Mouse (Mus musculus): ENCODE results near the gene Asb17. TPM values are rescaled to one million over a fixed set of nuclear protein-coding genes. Genes with fewer than 3 reads are reported as not detected.

Gene Asb17
- polyA plus RNA-seq, 1 experiment from 2014 or later = 3.0 TPM

DNA sequence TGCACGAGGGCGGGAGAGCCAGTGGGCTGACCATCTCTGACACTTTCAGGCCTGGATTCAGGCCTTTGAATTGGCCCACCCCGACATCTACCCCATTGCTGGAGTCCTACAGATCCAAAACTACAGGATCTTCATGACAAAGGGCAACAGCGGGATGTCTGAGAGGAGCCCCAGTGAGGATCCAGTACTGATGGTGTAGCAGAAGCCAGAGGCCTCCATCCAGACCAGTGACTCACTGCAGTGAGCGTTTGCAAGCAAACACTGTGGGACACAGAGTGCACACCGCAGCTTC lies 11.4 kb upstream of the Asb17 start:
- Histone ChIP-seq H3K4me1 (replicated peaks) (peaks cover 64% of the 10 kb centered on the region), H3K4me2 (peak overlapping the region; percentile 62), H3K9ac (peak overlapping the region; percentile 49; the same call in 1 of the 2 replicates), H3K36me3 (replicated peaks) (no peaks in the 10 kb centered on the region), H3K27ac (replicated peaks) (peak overlapping the region; percentile 88), H3K9me3 (replicated peaks) (no peaks in the 10 kb centered on the region), H3K27me3 (no peaks in the 10 kb centered on the region), H3K4me3 (replicated peaks) (no peak overlapping the region)
- no peak for ATAC-seq (ENCODE audit: insufficient read depth)
- WGBS (ENCODE audit: insufficient replicate concordance) = 73% methylated on average over 6 of the region's 6 CpGs

- no peak overlapping the region for H3K9ac ChIP-seq
- no peak for ATAC-seq (ENCODE audit: insufficient read depth)
- H3K27me3 ChIP-seq = no peaks in the 10 kb centered on the region
- H3K4me3 ChIP-seq (replicated peaks) = no peak overlapping the region
- 91% methylated on average over 4 of the region's 4 CpGs for WGBS (ENCODE audit: insufficient replicate concordance)
- 0 out of 2 replicates have a peak overlapping the region, but pooled peaks have one; percentile 42 for H3K27ac ChIP-seq (replicated peaks)
- no peak overlapping the region for H3K4me2 ChIP-seq
- no peaks in the 10 kb centered on the region for H3K9me3 ChIP-seq (replicated peaks)
- no peaks in the 10 kb centered on the region for H3K36me3 ChIP-seq (replicated peaks)
- H3K4me1 ChIP-seq (replicated peaks) = peaks cover 68% of the 10 kb centered on the region
Measured at GRCm38 (mm10) chr3:153834071-153834470, 9.9 kb upstream of the Asb17 start.

GRCm38 (mm10) chr3:153835455-153836086 lies 8.4 kb upstream of the Asb17 start:
- Histone ChIP-seq H3K27me3 (no peaks in the 10 kb centered on the region), H3K4me1 (replicated peaks) (peaks cover 53% of the 10 kb centered on the region), H3K4me2 (no peak overlapping the region), H3K36me3 (replicated peaks) (no peaks in the 10 kb centered on the region), H3K27ac (replicated peaks) (peak overlapping the region; percentile 42; the same call in 1 of the 2 replicates), H3K9me3 (replicated peaks) (no peaks in the 10 kb centered on the region), H3K9ac (no peak overlapping the region), H3K4me3 (replicated peaks) (no peak overlapping the region)
- WGBS (ENCODE audit: insufficient replicate concordance) = 38% methylated on average over 7 of the region's 7 CpGs
- no peak for ATAC-seq (ENCODE audit: insufficient read depth)

GRCm38 (mm10) chr3:153836316-153836715 lies 7.7 kb upstream of the Asb17 start:
- no peak for ATAC-seq (ENCODE audit: insufficient read depth)
- no peak overlapping the region for H3K27ac ChIP-seq (replicated peaks)
- WGBS (ENCODE audit: insufficient replicate concordance) = 71% methylated on average over 3 of the region's 3 CpGs
- no peaks in the 10 kb centered on the region for H3K36me3 ChIP-seq (replicated peaks)
- no peaks in the 10 kb centered on the region for H3K9me3 ChIP-seq (replicated peaks)
- no peak overlapping the region for H3K4me2 ChIP-seq
- no peaks in the 10 kb centered on the region for H3K27me3 ChIP-seq
- peaks cover 48% of the 10 kb centered on the region for H3K4me1 ChIP-seq (replicated peaks)
- no peak overlapping the region for H3K9ac ChIP-seq
- no peak overlapping the region for H3K4me3 ChIP-seq (replicated peaks)

DNA sequence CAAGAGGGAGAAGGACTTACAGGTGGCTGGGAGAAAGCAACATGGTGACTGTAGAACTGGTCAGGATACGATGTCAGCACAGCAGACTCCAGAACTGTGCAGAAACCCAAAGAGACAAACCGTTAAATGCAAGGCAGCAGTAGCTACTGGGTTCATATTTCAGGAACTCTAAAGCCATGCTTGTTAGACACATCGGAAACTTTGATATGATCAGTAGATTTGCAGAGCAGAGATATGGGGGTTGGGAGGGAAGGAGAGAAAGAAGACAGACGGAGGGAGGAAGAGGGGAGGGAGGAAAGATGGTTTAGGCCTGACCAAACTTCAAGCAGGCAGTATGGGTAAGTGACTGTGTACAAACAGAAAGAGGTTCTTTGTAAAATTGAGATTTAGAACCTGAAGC lies 6.4 kb upstream of the Asb17 start:
- WGBS (ENCODE audit: insufficient replicate concordance) = 27% methylated on average over 4 of the region's 4 CpGs
- Histone ChIP-seq H3K27ac (replicated peaks) (no peak overlapping the region), H3K27me3 (no peaks in the 10 kb centered on the region), H3K4me1 (replicated peaks) (peaks cover 35% of the 10 kb centered on the region), H3K9ac (no peak overlapping the region), H3K36me3 (replicated peaks) (no peaks in the 10 kb centered on the region), H3K4me3 (replicated peaks) (no peak overlapping the region), H3K4me2 (no peak overlapping the region), H3K9me3 (replicated peaks) (no peaks in the 10 kb centered on the region)
- ATAC-seq (ENCODE audit: insufficient read depth) = no peak

DNA sequence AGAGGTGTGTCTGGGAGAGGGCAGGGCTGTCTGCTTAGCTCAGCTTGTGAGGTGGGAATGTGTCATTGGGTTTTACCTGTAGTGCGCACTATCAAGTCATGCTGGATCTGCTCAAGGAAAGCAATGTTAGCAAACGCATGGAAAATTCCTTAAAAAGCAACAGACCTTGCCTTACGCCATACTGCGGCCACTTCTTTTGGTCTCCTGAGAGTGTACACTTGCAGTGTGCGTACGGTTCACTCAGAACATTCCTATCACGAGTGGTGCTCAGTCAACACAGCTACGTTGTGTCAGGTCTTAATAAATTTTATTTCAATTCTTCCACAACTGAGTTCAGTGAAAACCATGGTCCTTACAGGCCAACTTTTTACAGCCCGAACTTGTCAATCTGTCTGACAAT lies 748 bp downstream of the Asb17 start:
- WGBS (ENCODE audit: insufficient replicate concordance) = 93% methylated on average over 9 of the region's 9 CpGs
- no peak overlapping the region for H3K4me2 ChIP-seq
- peaks cover 54% of the 10 kb centered on the region for H3K4me1 ChIP-seq (replicated peaks)
- H3K9ac ChIP-seq = no peak overlapping the region
- no peaks in the 10 kb centered on the region for H3K27me3 ChIP-seq
- H3K36me3 ChIP-seq (replicated peaks) = no peaks in the 10 kb centered on the region
- no peak for ATAC-seq (ENCODE audit: insufficient read depth)
- H3K9me3 ChIP-seq (replicated peaks) = no peaks in the 10 kb centered on the region
- H3K27ac ChIP-seq (replicated peaks) = 0 out of 2 replicates have a peak overlapping the region, but pooled peaks have one; percentile 53
- no peak overlapping the region for H3K4me3 ChIP-seq (replicated peaks)

DNA sequence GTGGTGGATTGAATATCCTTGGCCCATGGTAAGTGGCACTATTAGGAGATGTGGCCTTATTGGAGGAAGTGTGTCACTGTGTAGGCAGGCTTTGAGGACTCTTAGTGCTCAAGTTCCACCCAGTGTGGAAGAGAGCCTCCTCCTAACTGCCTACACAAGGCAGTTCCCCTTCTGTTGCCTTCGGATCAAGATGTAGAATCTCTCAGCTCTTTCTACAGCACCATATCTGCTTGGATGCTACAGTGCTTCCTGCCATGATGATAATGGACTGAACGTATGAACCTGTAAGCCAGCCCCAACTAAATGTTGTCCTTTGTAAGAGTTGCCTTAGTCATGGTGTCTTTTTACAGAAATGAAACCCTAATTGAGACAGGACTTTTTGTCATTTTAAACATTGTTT lies 1.5 kb downstream of the Asb17 start:
- H3K27ac ChIP-seq (replicated peaks) = peak overlapping the region; percentile 53
- no peaks in the 10 kb centered on the region for H3K27me3 ChIP-seq
- ATAC-seq (ENCODE audit: insufficient read depth) = no peak
- H3K4me1 ChIP-seq (replicated peaks) = peaks cover 62% of the 10 kb centered on the region
- WGBS (ENCODE audit: insufficient replicate concordance) = 29% methylated on average over 2 of the region's 2 CpGs
- H3K36me3 ChIP-seq (replicated peaks) = no peaks in the 10 kb centered on the region
- H3K4me2 ChIP-seq = no peak overlapping the region
- H3K9me3 ChIP-seq (replicated peaks) = no peaks in the 10 kb centered on the region
- H3K9ac ChIP-seq = no peak overlapping the region
- H3K4me3 ChIP-seq (replicated peaks) = no peak overlapping the region

DNA sequence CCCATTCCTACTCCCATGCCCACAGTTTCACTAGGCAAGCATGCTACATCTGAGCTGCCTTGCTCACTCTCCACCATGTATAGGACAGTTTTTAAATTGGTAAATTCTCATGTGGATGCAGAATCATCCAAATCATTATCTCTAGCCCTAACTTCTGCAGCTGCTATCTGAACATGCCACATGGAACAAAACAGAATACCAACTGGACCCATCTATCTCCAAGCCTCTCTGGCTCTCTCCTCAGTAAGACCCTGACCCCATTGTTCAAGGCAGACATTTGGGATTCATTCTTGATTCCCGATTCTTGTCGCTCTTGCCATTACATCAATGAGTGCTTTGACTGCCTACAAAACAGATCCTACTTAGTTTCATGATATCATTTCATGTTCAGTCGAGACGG lies 2.1 kb downstream of the Asb17 start:
- H3K27me3 ChIP-seq = no peaks in the 10 kb centered on the region
- WGBS (ENCODE audit: insufficient replicate concordance) = 85% methylated on average over 4 of the region's 4 CpGs
- H3K9me3 ChIP-seq (replicated peaks) = no peaks in the 10 kb centered on the region
- no peak for ATAC-seq (ENCODE audit: insufficient read depth)
- H3K4me1 ChIP-seq (replicated peaks) = peaks cover 66% of the 10 kb centered on the region
- H3K36me3 ChIP-seq (replicated peaks) = no peaks in the 10 kb centered on the region
- no peak overlapping the region for H3K9ac ChIP-seq
- no peak overlapping the region for H3K4me3 ChIP-seq (replicated peaks)
- peak overlapping the region; percentile 53 for H3K27ac ChIP-seq (replicated peaks)
- no peak overlapping the region for H3K4me2 ChIP-seq

DNA sequence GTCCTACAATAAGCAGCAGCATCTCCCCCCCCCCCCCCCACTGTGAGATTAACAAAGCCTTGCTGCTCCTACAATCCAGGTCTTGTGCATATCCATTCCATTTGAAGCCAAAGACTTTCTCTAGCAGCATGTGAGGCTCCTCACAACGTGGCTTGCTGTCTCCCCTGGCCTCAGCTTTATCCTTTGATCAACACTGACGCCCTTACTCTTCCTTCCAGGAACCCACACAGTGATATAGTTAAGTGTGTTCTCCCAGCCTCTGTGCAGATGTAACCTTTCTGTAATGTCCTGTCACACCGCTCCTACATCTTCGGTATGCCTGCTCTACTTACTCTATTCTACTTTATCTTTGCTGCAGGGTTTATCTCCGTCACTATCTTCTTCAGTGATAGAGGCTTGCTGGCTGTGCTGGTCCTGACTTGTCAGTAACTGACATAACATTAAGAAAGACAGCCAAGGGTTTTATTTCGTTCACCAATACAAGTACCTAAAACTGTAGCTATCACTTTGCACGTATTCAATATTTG lies 3.3 kb downstream of the Asb17 start:
- Histone ChIP-seq H3K4me1 (replicated peaks) (peaks cover 66% of the 10 kb centered on the region), H3K36me3 (replicated peaks) (no peaks in the 10 kb centered on the region), H3K9ac (no peak overlapping the region), H3K4me3 (replicated peaks) (no peak overlapping the region), H3K27ac (replicated peaks) (peak overlapping the region; percentile 7; the same call in 1 of the 2 replicates), H3K27me3 (no peaks in the 10 kb centered on the region), H3K9me3 (replicated peaks) (no peaks in the 10 kb centered on the region), H3K4me2 (peak overlapping the region; percentile 26; the same call in 1 of the 2 replicates)
- no peak for ATAC-seq (ENCODE audit: insufficient read depth)
- 41% methylated on average over 7 of the region's 7 CpGs for WGBS (ENCODE audit: insufficient replicate concordance)

DNA sequence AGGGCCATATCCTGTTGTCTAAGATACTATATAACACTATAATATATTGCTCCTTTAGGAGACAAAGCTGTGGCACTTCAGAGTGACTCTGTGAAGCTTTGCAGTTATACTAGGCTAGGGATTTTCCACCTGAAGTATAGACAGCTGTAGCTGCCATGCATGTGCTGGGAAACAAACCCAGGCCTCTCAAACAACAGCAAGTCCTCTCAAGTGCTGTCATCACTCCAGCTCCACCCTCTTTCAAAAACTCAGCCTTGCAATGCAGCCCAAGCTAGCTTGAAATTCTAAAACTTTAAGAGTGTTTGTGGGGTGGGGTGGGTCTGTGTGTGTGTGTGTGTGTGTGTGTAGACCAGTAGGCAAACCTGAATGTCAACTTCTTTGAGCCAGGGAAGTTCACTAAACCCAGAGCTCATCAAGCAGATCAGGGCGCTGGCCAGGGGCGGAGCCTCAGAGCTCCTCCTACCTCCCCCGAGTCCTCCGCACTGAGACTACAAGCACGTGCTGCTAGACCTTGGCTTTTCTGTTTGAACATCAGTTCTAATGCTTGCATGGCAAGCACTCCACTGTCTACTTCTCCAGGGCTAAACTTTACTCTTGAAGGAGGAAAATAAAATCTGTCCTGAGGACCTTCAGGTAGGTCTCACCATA lies 5.5 kb downstream of the Asb17 start:
- Histone ChIP-seq H3K4me3 (replicated peaks) (peak overlapping the region; percentile 49), H3K4me1 (replicated peaks) (peaks cover 82% of the 10 kb centered on the region), H3K27me3 (no peaks in the 10 kb centered on the region), H3K36me3 (replicated peaks) (no peaks in the 10 kb centered on the region), H3K4me2 (peak overlapping the region; percentile 76), H3K27ac (replicated peaks) (peak overlapping the region; percentile 89), H3K9me3 (replicated peaks) (no peaks in the 10 kb centered on the region), H3K9ac (peak overlapping the region; percentile 49; the same call in 1 of the 2 replicates)
- 0% methylated on average over 5 of the region's 5 CpGs for WGBS (ENCODE audit: insufficient replicate concordance)
- peak; percentile 62 for ATAC-seq (ENCODE audit: insufficient read depth)

DNA sequence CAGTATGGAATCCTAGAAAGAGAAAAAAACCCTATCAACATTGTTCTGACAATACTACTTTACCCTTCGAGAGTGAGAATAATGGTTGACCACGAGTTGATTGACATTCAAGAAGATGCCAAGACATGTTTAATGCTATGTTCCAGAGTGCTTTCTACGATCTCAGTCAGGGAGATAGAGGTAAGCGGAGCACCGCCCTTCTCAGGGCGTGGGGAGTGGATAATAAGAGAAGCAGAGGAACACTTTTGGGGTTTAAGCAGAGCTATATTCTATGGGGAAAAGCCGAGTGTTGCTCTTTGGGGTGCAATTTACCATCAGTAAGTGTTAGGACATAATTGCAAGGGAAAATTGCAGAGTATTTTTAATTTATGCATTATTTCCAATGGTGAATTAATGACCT lies 6.8 kb downstream of the Asb17 start:
- Histone ChIP-seq H3K27ac (replicated peaks) (peak overlapping the region; percentile 89), H3K9me3 (replicated peaks) (no peaks in the 10 kb centered on the region), H3K9ac (peak overlapping the region; percentile 49), H3K4me1 (replicated peaks) (peaks cover 76% of the 10 kb centered on the region), H3K4me3 (replicated peaks) (peak overlapping the region; percentile 49), H3K4me2 (peak overlapping the region; percentile 76), H3K27me3 (no peaks in the 10 kb centered on the region), H3K36me3 (replicated peaks) (no peaks in the 10 kb centered on the region)
- peak; percentile 51 for ATAC-seq (ENCODE audit: insufficient read depth)
- 18% methylated on average over 7 of the region's 7 CpGs for WGBS (ENCODE audit: insufficient replicate concordance)
